Mouse (Mus musculus) forebrain, embryonic 13.5 days (tissue): ENCODE data around the gene Naif1. TPM values are rescaled to one million over a fixed set of nuclear protein-coding genes. Genes with fewer than 3 reads are reported as not detected.
A peak's percentile ranks its signal among the peaks of the same experiment; 100 is the strongest.

Experiments used
- ATAC-seq: fragments of 200-750 bp; cut with Nextera tagmentation; 2 replicates; pipeline ENCODE4 v1.8.0; 2017
- H3K27ac ChIP-seq: fragments of 300-500 bp; sonication (generic); 2 replicates; pipeline ENCODE4 v1.5.1; 2015; ENCODE audit warnings: inconsistent platforms, mild to moderate bottlenecking, moderate library complexity
- H3K27me3 ChIP-seq: fragments of 300-500 bp; sonication (generic); 2 replicates; pipeline ENCODE4 v1.6.1; 2015; ENCODE audit warnings: mild to moderate bottlenecking, inconsistent platforms
- H3K36me3 ChIP-seq: fragments of 300-500 bp; sonication (generic); 2 replicates; pipeline ENCODE4 v1.6.1; 2015; ENCODE audit warnings: mild to moderate bottlenecking, inconsistent platforms; ENCODE audit not compliant: poor library complexity, severe bottlenecking
- H3K4me1 ChIP-seq: fragments of 300-500 bp; sonication (generic); 2 replicates; pipeline ENCODE4 v1.6.1; 2015; ENCODE audit warnings: inconsistent platforms
- H3K4me2 ChIP-seq: fragments of 300-500 bp; sonication (generic); 2 replicates; pipeline ENCODE4 v1.6.1; 2015; ENCODE audit warnings: inconsistent platforms, mild to moderate bottlenecking, moderate library complexity
- H3K4me3 ChIP-seq: fragments of 300-500 bp; sonication (generic); 2 replicates; pipeline ENCODE4 v1.5.1; 2015; ENCODE audit warnings: mild to moderate bottlenecking, inconsistent platforms
- H3K9ac ChIP-seq: fragments of 300-500 bp; sonication (generic); 2 replicates; pipeline ENCODE4 v1.6.1; 2015; ENCODE audit warnings: mild to moderate bottlenecking, inconsistent platforms
- H3K9me3 ChIP-seq: fragments of 300-500 bp; sonication (generic); replicated peaks from 2 replicates; pipeline ENCODE4 v1.6.1; 2016; ENCODE audit warnings: inconsistent platforms
- WGBS: fragments of 180-500 bp; shearing (Covaris S2); methylation state at CpG from one replicate; pipeline ENCODE4 v1.1.7; 2015; 5-methylcytosine and 5-hydroxymethylcytosine counted together
- polyA plus RNA-seq: library from polyadenylated mRNA; unstranded; fragments of >200 nt; fragmentation: Nextera tagmentation; extraction: Ambion mirVana; gene quantifications from 2 replicates; pipeline ENCODE4 v1.2.1, GENCODE M21; 2015

The Naif1 gene
- polyA plus RNA-seq, 1 experiment from 2014 or later = 5.4 TPM

- no peak overlapping the region for H3K9ac ChIP-seq
- H3K4me3 ChIP-seq = no peak overlapping the region
- H3K36me3 ChIP-seq = peaks cover 77% of the 10 kb centered on the region
- no peak overlapping the region for H3K4me2 ChIP-seq
- WGBS = 90% methylated on average over 12 of the region's 12 CpGs
- no peak overlapping the region for H3K27ac ChIP-seq
- no peaks in the 10 kb centered on the region for H3K9me3 ChIP-seq
- ATAC-seq = no peak
- no peaks in the 10 kb centered on the region for H3K27me3 ChIP-seq
- H3K4me1 ChIP-seq = peaks cover 12% of the 10 kb centered on the region
Observed at GRCm38 (mm10) chr2:32418430-32419151, 31.7 kb upstream of the Naif1 start.

DNA sequence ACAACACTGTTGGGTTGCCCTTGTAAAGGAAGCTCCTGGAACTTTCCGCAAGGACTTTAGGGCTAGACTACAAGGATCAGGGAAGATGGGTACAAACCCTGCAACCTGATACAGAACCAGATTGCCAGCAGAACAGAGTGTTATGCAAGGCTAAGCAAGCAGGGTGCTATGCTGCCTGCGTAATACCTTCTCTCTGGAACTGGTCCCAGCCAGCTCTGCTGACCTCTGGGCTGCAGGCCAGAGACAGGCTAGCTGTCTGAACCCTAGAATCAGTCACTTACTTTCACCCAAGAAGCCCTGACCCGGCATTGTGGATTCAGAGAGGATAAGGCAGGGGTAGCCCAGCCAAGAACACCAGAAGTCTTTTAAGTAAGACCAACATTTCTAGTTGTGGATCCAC, 30.9 kb upstream of the Naif1 start:
- Histone ChIP-seq H3K9ac (no peak overlapping the region), H3K27me3 (no peaks in the 10 kb centered on the region), H3K4me1 (peaks cover 20% of the 10 kb centered on the region), H3K4me3 (no peak overlapping the region), H3K27ac (no peak overlapping the region), H3K4me2 (no peak overlapping the region), H3K36me3 (peaks cover 69% of the 10 kb centered on the region), H3K9me3 (no peaks in the 10 kb centered on the region)
- WGBS = 93% methylated on average over 3 of the region's 3 CpGs
- no peak for ATAC-seq

DNA sequence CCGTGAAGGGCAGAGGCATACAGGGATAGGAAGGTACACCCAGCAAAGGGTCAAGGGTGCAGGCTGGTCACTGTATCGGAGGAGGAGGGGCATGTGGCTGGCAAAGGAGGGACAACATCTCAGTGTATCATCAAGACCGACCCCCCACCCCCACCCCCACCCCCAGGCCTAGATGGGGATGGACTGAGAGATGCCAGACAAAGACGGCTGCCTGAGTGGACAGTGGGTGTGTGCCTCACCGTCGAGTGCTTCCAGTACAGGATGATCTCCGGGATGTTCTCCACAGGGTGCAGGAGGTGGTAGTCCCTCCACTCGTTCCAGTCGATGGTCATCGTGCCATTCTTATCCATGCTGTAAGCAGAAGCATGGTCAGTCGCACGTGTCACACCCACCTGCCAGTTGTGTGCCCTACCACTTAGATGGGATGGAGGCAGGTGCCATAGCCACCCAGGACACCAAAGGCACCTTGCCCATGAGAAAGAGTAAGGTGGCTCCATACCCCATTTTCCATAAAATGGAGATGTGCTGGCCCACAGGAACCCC, 30.1 kb upstream of the Naif1 start:
- no peak overlapping the region for H3K9ac ChIP-seq
- no peak for ATAC-seq
- 88% methylated on average over 12 of the region's 12 CpGs for WGBS
- H3K9me3 ChIP-seq = no peaks in the 10 kb centered on the region
- H3K36me3 ChIP-seq = peaks cover 62% of the 10 kb centered on the region
- no peak overlapping the region for H3K27ac ChIP-seq
- H3K4me2 ChIP-seq = no peak overlapping the region
- no peaks in the 10 kb centered on the region for H3K27me3 ChIP-seq
- H3K4me1 ChIP-seq = peaks cover 27% of the 10 kb centered on the region
- H3K4me3 ChIP-seq = no peak overlapping the region

GRCm38 (mm10) chr2:32420647-32421046, 29.6 kb upstream of the Naif1 start:
- no peak overlapping the region for H3K27ac ChIP-seq
- no peak overlapping the region for H3K9ac ChIP-seq
- H3K4me2 ChIP-seq = no peak overlapping the region
- H3K4me1 ChIP-seq = peaks cover 31% of the 10 kb centered on the region
- 86% methylated on average over 6 of the region's 6 CpGs for WGBS
- H3K9me3 ChIP-seq = no peaks in the 10 kb centered on the region
- no peak overlapping the region for H3K4me3 ChIP-seq
- H3K36me3 ChIP-seq = peaks cover 57% of the 10 kb centered on the region
- H3K27me3 ChIP-seq = no peaks in the 10 kb centered on the region
- no peak for ATAC-seq

DNA sequence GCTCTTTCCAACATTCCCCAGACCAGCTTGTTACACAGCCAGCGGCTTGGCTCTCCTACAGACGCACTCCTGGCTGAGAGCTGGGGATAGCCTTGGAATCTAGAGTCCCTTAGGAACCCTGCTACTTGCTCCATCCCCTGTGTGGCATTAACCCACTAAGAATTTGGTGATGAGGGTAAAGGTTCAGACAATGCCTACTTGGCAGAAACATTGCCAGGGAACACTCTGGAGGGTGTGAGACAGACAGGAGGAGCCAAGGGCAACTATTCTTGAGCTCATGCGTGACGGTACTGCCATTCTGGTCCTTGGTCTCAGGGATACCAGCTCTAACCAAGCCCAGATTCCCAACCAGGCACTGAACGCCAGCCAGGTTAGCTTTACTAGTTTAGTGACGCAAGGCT, 28.4 kb upstream of the Naif1 start:
- Histone ChIP-seq H3K4me1 (peaks cover 32% of the 10 kb centered on the region), H3K27me3 (no peaks in the 10 kb centered on the region), H3K27ac (no peak overlapping the region), H3K4me2 (no peak overlapping the region), H3K9me3 (no peaks in the 10 kb centered on the region), H3K4me3 (no peak overlapping the region), H3K9ac (no peak overlapping the region), H3K36me3 (peaks cover 50% of the 10 kb centered on the region)
- 96% methylated on average over 6 of the region's 6 CpGs for WGBS
- ATAC-seq = no peak

DNA sequence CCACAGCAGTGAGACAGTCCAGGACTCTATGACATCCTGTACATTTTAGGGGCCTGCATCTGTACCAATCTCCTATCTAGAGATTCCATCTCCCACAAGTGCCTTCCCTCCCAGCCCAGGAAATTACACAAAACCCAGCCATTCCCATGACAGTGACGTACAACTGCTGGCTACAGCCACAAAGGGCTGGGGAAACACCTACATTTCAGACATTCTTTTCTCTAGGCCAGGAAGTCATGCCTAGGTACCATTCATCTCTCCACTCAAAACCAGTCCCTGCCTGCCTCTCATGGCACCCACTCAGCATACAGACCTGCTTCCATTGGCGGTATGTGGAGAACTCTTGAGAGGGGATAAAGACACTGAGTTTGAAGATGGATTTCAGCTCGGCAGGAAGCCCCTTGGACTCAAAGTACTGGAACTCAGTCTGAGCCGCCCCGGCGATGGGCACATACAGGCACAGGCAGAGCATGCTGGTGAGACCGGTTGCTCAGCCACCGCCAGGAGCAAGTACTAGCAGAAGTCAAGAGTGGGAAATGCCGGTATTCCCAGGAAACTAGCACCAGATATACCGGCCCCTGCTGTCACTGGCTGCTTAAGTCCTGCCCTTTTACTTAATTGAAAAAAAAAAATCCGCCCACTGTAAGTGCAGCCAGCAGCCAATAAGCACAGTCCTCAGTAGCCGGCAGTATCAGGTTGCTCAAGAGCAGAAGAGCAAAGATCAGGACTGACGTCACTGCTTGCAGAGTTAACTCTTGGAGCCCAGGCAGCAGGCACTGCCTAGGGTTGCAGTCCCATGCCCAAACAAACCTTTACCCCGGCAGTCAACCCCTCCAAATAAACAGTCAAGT, 26.6 kb upstream of the Naif1 start:
- Histone ChIP-seq H3K9ac (peak overlapping the region; percentile 58), H3K27me3 (no peaks in the 10 kb centered on the region), H3K4me2 (peak overlapping the region; percentile 61), H3K36me3 (peaks cover 32% of the 10 kb centered on the region), H3K4me3 (peak overlapping the region; percentile 33), H3K9me3 (no peaks in the 10 kb centered on the region), H3K27ac (peak overlapping the region; percentile 68), H3K4me1 (peaks cover 44% of the 10 kb centered on the region)
- ATAC-seq = peak; percentile 81
- 1% methylated on average over 14 of the region's 14 CpGs for WGBS

GRCm38 (mm10) chr2:32424796-32425195, 25.5 kb upstream of the Naif1 start:
- Histone ChIP-seq H3K9ac (no peak overlapping the region), H3K36me3 (peaks cover 21% of the 10 kb centered on the region), H3K4me3 (no peak overlapping the region), H3K4me2 (no peak overlapping the region), H3K9me3 (no peaks in the 10 kb centered on the region), H3K27ac (peak overlapping the region; percentile 68; the same call in 1 of the 2 replicates), H3K27me3 (no peaks in the 10 kb centered on the region), H3K4me1 (peaks cover 55% of the 10 kb centered on the region)
- ATAC-seq = no peak
- 13% methylated on average over 3 of the region's 3 CpGs for WGBS

- H3K9ac ChIP-seq = no peak overlapping the region
- no peaks in the 10 kb centered on the region for H3K9me3 ChIP-seq
- WGBS = 82% methylated on average over 5 of the region's 5 CpGs
- H3K36me3 ChIP-seq = peaks cover 13% of the 10 kb centered on the region
- H3K27me3 ChIP-seq = no peaks in the 10 kb centered on the region
- ATAC-seq = no peak
- peaks cover 62% of the 10 kb centered on the region for H3K4me1 ChIP-seq
- no peak overlapping the region for H3K4me2 ChIP-seq
- no peak overlapping the region for H3K4me3 ChIP-seq
- H3K27ac ChIP-seq = no peak overlapping the region
Observed at GRCm38 (mm10) chr2:32425568-32425967, 24.7 kb upstream of the Naif1 start.

- H3K36me3 ChIP-seq = peaks cover 7% of the 10 kb centered on the region
- no peak overlapping the region for H3K9ac ChIP-seq
- no peaks in the 10 kb centered on the region for H3K27me3 ChIP-seq
- H3K4me1 ChIP-seq = peaks cover 66% of the 10 kb centered on the region
- 97% methylated on average over 1 of the region's 1 CpGs for WGBS
- H3K4me2 ChIP-seq = no peak overlapping the region
- H3K4me3 ChIP-seq = no peak overlapping the region
- H3K27ac ChIP-seq = no peak overlapping the region
- no peak for ATAC-seq
- no peaks in the 10 kb centered on the region for H3K9me3 ChIP-seq
Observed at GRCm38 (mm10) chr2:32426141-32426540, 24.1 kb upstream of the Naif1 start.

DNA sequence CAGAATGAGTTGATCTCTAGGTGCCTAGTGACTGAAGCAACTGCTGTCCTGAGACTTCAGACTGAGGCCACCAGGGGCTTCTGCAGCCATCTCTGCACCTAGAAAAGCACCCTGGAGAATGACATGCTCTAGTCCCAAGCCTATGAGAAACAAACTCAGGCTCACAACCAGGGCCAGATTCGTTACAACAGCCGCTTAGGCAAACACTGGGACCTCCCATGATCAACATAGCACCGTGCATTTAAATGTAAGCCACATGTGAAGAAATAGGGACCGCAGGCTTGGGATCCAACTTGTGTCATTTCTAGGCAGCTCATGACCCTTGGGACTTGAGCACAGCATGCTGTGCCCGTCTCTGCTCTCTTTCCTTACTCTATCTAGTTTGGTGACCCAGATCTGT, 22.5 kb upstream of the Naif1 start:
- H3K4me1 ChIP-seq = peaks cover 71% of the 10 kb centered on the region
- H3K27ac ChIP-seq = peak overlapping the region; percentile 82
- H3K36me3 ChIP-seq = 0 out of 2 replicates have a peak, but pooled peaks cover 5% of the 10 kb centered on the region
- H3K4me3 ChIP-seq = peak overlapping the region; percentile 31; the same call in 1 of the 2 replicates
- H3K27me3 ChIP-seq = no peaks in the 10 kb centered on the region
- ATAC-seq = no peak
- WGBS = 81% methylated on average over 5 of the region's 5 CpGs
- H3K4me2 ChIP-seq = peak overlapping the region; percentile 79
- no peaks in the 10 kb centered on the region for H3K9me3 ChIP-seq
- peak overlapping the region; percentile 47; the same call in 1 of the 2 replicates for H3K9ac ChIP-seq

DNA sequence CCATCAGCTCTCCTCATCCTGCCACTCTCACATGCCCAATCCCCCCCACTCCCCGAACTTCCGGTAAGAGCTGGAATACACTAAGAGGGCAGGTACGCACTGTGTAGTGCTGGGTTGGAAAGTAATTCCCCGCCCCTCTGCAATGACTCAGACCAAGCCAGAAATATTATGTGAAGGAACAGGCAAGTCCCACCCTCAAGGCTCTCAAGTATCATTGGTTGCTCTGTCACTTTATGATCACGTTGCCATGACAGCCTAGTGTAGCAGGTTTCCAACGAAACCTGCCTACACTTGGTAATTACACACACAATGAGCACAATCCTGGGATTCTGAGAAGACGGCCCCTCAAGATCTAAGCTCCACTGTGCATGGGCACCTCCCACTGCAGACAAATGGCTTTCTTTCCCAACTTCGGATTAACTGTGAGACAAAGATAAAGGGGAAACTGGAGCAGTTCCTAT, 22.0 kb upstream of the Naif1 start:
- peak overlapping the region; percentile 31 for H3K4me3 ChIP-seq
- H3K27me3 ChIP-seq = no peaks in the 10 kb centered on the region
- H3K4me1 ChIP-seq = peaks cover 65% of the 10 kb centered on the region
- ATAC-seq = peak; percentile 86
- peak overlapping the region; percentile 82 for H3K27ac ChIP-seq
- 0 out of 2 replicates have a peak, but pooled peaks cover 5% of the 10 kb centered on the region for H3K36me3 ChIP-seq
- no peaks in the 10 kb centered on the region for H3K9me3 ChIP-seq
- peak overlapping the region; percentile 79 for H3K4me2 ChIP-seq
- H3K9ac ChIP-seq = peak overlapping the region; percentile 47; the same call in 1 of the 2 replicates
- WGBS = 27% methylated on average over 8 of the region's 8 CpGs
